Mouse (Mus musculus): ENCODE measurements around the gene Mfsd12.

- no peak for TF ChIP-seq CTCF (IDR thresholded peaks at IDR 0.05; ENCODE audit: borderline replicate concordance, extremely low read depth, insufficient read depth, insufficient read length)
- no peak for TF ChIP-seq POLR2A (IDR thresholded peaks at IDR 0.05; ENCODE audit: borderline replicate concordance, extremely low read depth, insufficient read depth, insufficient read length, poor library complexity, severe bottlenecking)
Measured at GRCm38 (mm10) chr10:81410981-81411380, 53.7 kb downstream of the Mfsd12 start.

Data from brain, embryonic 14.5 days (tissue).